Mouse (Mus musculus): ENCODE measurements around the gene Ptgds. TPM values are rescaled to one million over a fixed set of nuclear protein-coding genes. Genes with fewer than 3 reads are reported as not detected.

The Ptgds gene
- polyA plus RNA-seq, 1 experiment from 2014 or later, result 1.2 TPM

DNA sequence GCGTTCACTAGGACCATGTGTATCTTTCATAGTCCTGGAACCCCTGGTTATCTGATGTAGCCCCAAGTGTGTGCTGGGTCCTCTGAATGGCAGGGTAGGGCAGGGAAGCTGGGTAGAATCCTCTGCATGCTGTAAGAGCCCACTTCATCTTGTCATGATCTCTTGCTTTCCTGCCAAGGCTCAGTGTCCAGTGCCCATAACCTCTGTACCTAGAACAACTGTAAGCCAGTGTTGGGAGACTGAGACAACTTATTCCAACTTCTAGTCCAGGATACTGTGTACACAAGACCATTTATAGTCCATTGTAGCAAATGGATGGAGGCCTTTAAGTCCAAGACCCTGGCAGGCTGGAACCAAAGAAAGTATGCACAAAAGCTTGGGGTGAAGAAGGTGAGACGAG lies 4.6 kb downstream of the Ptgds start:
- TF ChIP-seq CTCF (IDR thresholded peaks at IDR 0.05; ENCODE audit: low read depth), result no peak
- 69% methylated on average over 2 of the region's 2 CpGs for WGBS
- no peak for ATAC-seq
- Histone ChIP-seq H3K4me3 (ENCODE audit: low read depth, low read length) (no peak overlapping the region), H3K9me3 (ENCODE audit: control insufficient read depth) (no peaks in the 10 kb centered on the region), H3K4me1 (replicated peaks; ENCODE audit: control insufficient read depth, insufficient read depth, low read length) (peaks cover 9% of the 10 kb centered on the region; the same call in 1 of the 2 replicates), H3K9ac (ENCODE audit: low read depth, low read length) (no peak overlapping the region), H3K27ac (ENCODE audit: low read depth, low read length) (no peak overlapping the region), H3K36me3 (ENCODE audit: control insufficient read depth, insufficient read depth) (no peaks in the 10 kb centered on the region), H3K4me2 (replicated peaks; ENCODE audit: low read depth) (no peak overlapping the region), H3K27me3 (replicated peaks; ENCODE audit: control insufficient read depth, insufficient read depth, low read length) (no peaks in the 10 kb centered on the region)

DNA sequence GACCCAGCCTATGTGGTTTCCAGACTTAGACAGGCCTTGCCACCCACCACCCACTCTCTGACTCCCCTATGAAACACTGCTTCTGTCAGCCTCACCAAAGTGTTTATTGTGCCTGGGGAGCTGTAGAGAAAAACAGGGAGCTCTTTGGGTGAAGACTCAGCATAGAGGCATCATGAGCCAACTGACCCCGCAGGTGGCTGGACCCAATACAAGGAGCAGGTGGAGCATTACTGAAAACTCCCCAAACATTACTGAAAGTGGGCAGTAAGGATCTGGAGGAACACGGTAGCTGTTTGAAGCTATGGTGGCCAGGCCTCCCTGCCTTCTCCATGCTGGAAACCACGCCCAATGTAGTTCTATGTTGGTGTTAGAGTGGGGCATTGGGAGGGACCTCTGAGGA lies 6.2 kb downstream of the Ptgds start:
- no peaks in the 10 kb centered on the region for H3K27me3 ChIP-seq (replicated peaks; ENCODE audit: control insufficient read depth, insufficient read depth, low read length)
- no peak overlapping the region for H3K4me3 ChIP-seq (ENCODE audit: low read depth, low read length)
- peaks cover 6% of the 10 kb centered on the region; the same call in 1 of the 2 replicates for H3K4me1 ChIP-seq (replicated peaks; ENCODE audit: control insufficient read depth, insufficient read depth, low read length)
- H3K9ac ChIP-seq (ENCODE audit: low read depth, low read length), result no peak overlapping the region
- ATAC-seq, result no peak
- no peaks in the 10 kb centered on the region for H3K36me3 ChIP-seq (ENCODE audit: control insufficient read depth, insufficient read depth)
- no peak overlapping the region for H3K27ac ChIP-seq (ENCODE audit: low read depth, low read length)
- 86% methylated on average over 3 of the region's 3 CpGs for WGBS
- H3K9me3 ChIP-seq (ENCODE audit: control insufficient read depth), result no peaks in the 10 kb centered on the region
- H3K4me2 ChIP-seq (replicated peaks; ENCODE audit: low read depth), result no peak overlapping the region
- no peak for TF ChIP-seq CTCF (IDR thresholded peaks at IDR 0.05; ENCODE audit: low read depth)

DNA sequence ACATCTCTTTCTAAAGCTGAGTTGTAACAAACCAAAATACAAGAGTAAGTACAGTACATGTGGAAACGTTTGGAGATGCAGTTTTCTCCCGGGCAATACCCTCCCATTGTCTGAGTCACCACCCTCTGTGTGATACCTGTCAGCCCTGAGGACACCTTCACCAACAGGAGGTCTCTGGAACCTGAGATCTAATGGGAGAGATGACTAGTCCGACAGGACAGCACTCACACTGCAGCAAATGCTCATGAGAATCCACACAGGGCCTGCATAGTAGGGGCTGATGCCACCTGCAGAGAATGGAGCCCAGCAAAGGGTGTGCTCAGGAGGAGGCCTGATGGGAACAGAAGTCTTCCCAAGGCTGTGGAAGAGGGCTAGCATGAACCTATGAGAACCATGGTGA lies 8.4 kb downstream of the Ptgds start:
- WGBS, result 23% methylated on average over 3 of the region's 3 CpGs
- Histone ChIP-seq H3K9me3 (ENCODE audit: control insufficient read depth) (no peaks in the 10 kb centered on the region), H3K36me3 (ENCODE audit: control insufficient read depth, insufficient read depth) (peaks cover 5% of the 10 kb centered on the region; the same call in 1 of the 2 replicates), H3K9ac (ENCODE audit: low read depth, low read length) (peak overlapping the region; percentile 34; the same call in 1 of the 2 replicates), H3K4me2 (replicated peaks; ENCODE audit: low read depth) (peak overlapping the region; percentile 85), H3K4me3 (ENCODE audit: low read depth, low read length) (peak overlapping the region; percentile 72), H3K27me3 (replicated peaks; ENCODE audit: control insufficient read depth, insufficient read depth, low read length) (no peaks in the 10 kb centered on the region), H3K4me1 (replicated peaks; ENCODE audit: control insufficient read depth, insufficient read depth, low read length) (peaks cover 6% of the 10 kb centered on the region), H3K27ac (ENCODE audit: low read depth, low read length) (peak overlapping the region; percentile 92)
- no peak for ATAC-seq
- TF ChIP-seq CTCF (IDR thresholded peaks at IDR 0.05; ENCODE audit: low read depth), result no peak

DNA sequence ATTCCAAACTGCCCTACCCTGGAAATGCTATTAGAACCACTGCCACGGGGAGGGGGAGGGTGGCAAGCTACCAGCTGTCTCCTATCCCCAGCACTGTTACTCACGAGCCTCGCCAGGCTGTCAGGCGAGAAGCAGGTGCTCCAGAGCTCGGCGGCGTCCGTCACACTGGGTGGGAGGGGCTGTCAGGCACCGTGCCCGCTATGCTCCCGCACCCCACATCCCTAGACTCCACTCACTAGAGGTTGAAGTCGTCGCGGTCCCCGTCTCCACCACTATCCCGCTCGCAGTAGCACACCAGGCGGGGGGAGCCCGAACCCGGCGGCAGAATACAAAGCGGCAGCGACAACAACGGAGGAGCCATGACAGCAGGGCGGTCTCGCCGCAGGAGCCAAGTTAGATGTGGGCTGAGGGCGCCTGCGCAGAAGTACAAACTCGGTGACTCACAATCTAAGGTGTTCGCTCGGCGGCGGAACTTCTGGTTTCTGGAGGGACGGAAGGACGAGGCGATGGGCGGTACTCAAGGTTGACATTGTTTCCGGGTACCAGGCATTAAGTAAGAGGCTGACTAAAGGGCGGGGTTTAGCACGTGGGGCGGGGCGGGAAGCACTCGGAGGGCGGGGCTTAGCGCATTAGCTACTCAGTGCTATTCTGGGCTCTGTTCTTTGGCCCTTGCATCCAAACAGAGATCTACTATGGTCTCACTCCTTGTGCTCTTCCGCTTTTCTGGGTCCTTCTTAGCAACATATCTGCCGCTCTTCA lies 9.1 kb downstream of the Ptgds start, which contains the start of gene Paxx:
Paxx (minus strand) TSS at position 544 of the 759 bp plus-strand sequence.
- Histone ChIP-seq H3K27me3 (replicated peaks; ENCODE audit: control insufficient read depth, insufficient read depth, low read length) (no peaks in the 10 kb centered on the region), H3K9me3 (ENCODE audit: control insufficient read depth) (no peaks in the 10 kb centered on the region), H3K4me2 (replicated peaks; ENCODE audit: low read depth) (peak within 1 kb of the TSS; percentile 85), H3K4me1 (replicated peaks; ENCODE audit: control insufficient read depth, insufficient read depth, low read length) (peaks cover 6% of the 10 kb centered on the region), H3K9ac (ENCODE audit: low read depth, low read length) (peak within 1 kb of the TSS; percentile 65), H3K36me3 (ENCODE audit: control insufficient read depth, insufficient read depth) (peaks cover 5% of the 10 kb centered on the region; the same call in 1 of the 2 replicates), H3K4me3 (ENCODE audit: low read depth, low read length) (peak within 1 kb of the TSS; percentile 72), H3K27ac (ENCODE audit: low read depth, low read length) (peak within 1 kb of the TSS; percentile 92)
- ATAC-seq, result peak; percentile 89
- TF ChIP-seq CTCF (IDR thresholded peaks at IDR 0.05; ENCODE audit: low read depth), result no peak
- WGBS, result under 1% methylated on average over 48 of the region's 48 CpGs

DNA sequence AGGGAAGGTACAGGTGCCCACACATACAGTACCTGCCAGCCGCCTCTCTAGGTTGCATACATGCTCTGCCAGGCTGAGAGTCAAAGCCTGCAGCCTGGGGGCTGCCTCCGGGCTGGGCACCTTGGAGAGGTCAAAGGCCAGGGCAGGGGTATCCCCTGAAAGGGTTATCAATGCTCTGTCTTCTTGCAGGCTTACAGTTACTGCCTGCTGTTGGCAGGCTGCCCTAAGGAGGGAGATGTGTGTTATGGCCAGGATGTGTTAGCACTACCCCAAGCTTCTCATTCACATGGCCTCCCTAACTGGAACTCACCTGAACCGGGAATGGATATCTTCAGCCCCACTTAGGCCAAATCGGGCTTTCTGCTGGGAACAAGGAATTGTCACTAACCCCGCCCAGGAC lies 9.7 kb downstream of the Ptgds start:
- H3K4me1 ChIP-seq (replicated peaks; ENCODE audit: control insufficient read depth, insufficient read depth, low read length), result peaks cover 6% of the 10 kb centered on the region
- 24% methylated on average over 5 of the region's 5 CpGs for WGBS
- H3K36me3 ChIP-seq (ENCODE audit: control insufficient read depth, insufficient read depth), result peaks cover 5% of the 10 kb centered on the region; the same call in 1 of the 2 replicates
- H3K27me3 ChIP-seq (replicated peaks; ENCODE audit: control insufficient read depth, insufficient read depth, low read length), result no peaks in the 10 kb centered on the region
- peak overlapping the region; percentile 72 for H3K4me3 ChIP-seq (ENCODE audit: low read depth, low read length)
- no peak for TF ChIP-seq CTCF (IDR thresholded peaks at IDR 0.05; ENCODE audit: low read depth)
- H3K9ac ChIP-seq (ENCODE audit: low read depth, low read length), result peak overlapping the region; percentile 65
- peak; percentile 3; the same call in 1 of the 2 replicates for ATAC-seq
- H3K27ac ChIP-seq (ENCODE audit: low read depth, low read length), result peak overlapping the region; percentile 92
- H3K9me3 ChIP-seq (ENCODE audit: control insufficient read depth), result no peaks in the 10 kb centered on the region
- peak overlapping the region; percentile 85 for H3K4me2 ChIP-seq (replicated peaks; ENCODE audit: low read depth)

DNA sequence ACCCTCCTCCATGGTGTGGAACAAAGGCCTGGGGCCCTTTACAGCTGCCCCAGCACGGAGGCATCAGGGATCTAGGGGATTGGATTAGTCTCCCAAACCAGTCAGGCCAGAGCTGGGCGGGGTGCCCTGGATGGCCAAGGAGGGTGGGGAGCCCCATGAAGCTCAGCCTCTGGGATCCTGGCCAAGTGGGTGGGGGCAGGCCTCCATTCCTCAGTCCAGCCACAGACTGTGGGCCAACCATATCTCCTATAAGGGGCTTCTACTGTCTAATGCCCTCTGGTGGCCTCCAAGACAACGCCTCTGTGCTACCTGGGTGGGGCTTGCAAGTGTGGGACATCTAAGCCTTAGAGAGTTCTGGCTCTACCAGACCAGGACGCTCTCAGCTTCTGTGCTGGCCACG lies 10.9 kb downstream of the Ptgds start:
- H3K4me2 ChIP-seq (replicated peaks; ENCODE audit: low read depth), result no peak overlapping the region
- TF ChIP-seq CTCF (IDR thresholded peaks at IDR 0.05; ENCODE audit: low read depth), result peak; percentile 23; the same call in 1 of the 2 replicates
- H3K36me3 ChIP-seq (ENCODE audit: control insufficient read depth, insufficient read depth), result peaks cover 5% of the 10 kb centered on the region; the same call in 1 of the 2 replicates
- WGBS, result 51% methylated on average over 5 of the region's 5 CpGs
- H3K4me3 ChIP-seq (ENCODE audit: low read depth, low read length), result no peak overlapping the region
- H3K27me3 ChIP-seq (replicated peaks; ENCODE audit: control insufficient read depth, insufficient read depth, low read length), result no peaks in the 10 kb centered on the region
- no peak for ATAC-seq
- H3K27ac ChIP-seq (ENCODE audit: low read depth, low read length), result no peak overlapping the region
- no peak overlapping the region for H3K9ac ChIP-seq (ENCODE audit: low read depth, low read length)
- peaks cover 6% of the 10 kb centered on the region for H3K4me1 ChIP-seq (replicated peaks; ENCODE audit: control insufficient read depth, insufficient read depth, low read length)
- H3K9me3 ChIP-seq (ENCODE audit: control insufficient read depth), result no peaks in the 10 kb centered on the region

Data from intestine, postnatal 0 days (tissue).